Mouse (Mus musculus): Measurements from ENCODE around the gene Epdr1. TPM values are rescaled to one million over a fixed set of nuclear protein-coding genes. Genes with fewer than 3 reads are reported as not detected.
A peak's percentile ranks its signal among the peaks of the same experiment; 100 is the strongest.

Gene Epdr1
- polyA plus RNA-seq (2012; rRNA removed): 4.7 and 5.0 TPM in 2 replicates

GRCm38 (mm10) chr13:19619216-19619927, at the start of gene Epdr1:
Epdr1 (minus strand) TSS chr13:19619927.
- H3K27ac ChIP-seq (ENCODE audit: control insufficient read depth, insufficient read depth, low read length): no peak within 1 kb of the TSS
- DNase-seq: peak; percentile 46
- no peaks in the 10 kb centered on the region; the same call in 1 of the 2 replicates for H3K4me1 ChIP-seq (replicated peaks; ENCODE audit: control insufficient read depth, insufficient read depth, low read length)
- H3K27me3 ChIP-seq (ENCODE audit: control insufficient read depth, insufficient read depth, low read length): no peaks in the 10 kb centered on the region; the same call in 1 of the 2 replicates
- H3K36me3 ChIP-seq (ENCODE audit: control insufficient read depth, insufficient read depth, low read length): no peaks in the 10 kb centered on the region
- WGBS: 1% methylated on average over 46 of the region's 46 CpGs
- peak within 1 kb of the TSS; percentile 31 for H3K4me3 ChIP-seq (ENCODE audit: control insufficient read depth, insufficient read depth, low read length)
- TF ChIP-seq CTCF (IDR thresholded peaks at IDR 0.05; ENCODE audit: borderline replicate concordance, control insufficient read depth, extremely low read depth, insufficient read depth, low read length, poor library complexity) (0 out of 2 replicates have a peak, but pooled peaks have one; percentile 13), POLR2A (IDR thresholded peaks at IDR 0.05; ENCODE audit: control insufficient read depth, extremely low read depth, insufficient read depth, low read length, poor library complexity) (no peak)

- WGBS: 94% methylated on average over 4 of the region's 4 CpGs
- TF ChIP-seq POLR2A (IDR thresholded peaks at IDR 0.05; ENCODE audit: control insufficient read depth, extremely low read depth, insufficient read depth, low read length, poor library complexity): no peak
- TF ChIP-seq CTCF (IDR thresholded peaks at IDR 0.05; ENCODE audit: borderline replicate concordance, control insufficient read depth, extremely low read depth, insufficient read depth, low read length, poor library complexity): no peak
- Histone ChIP-seq H3K4me3 (ENCODE audit: control insufficient read depth, insufficient read depth, low read length) (no peak overlapping the region), H3K27me3 (ENCODE audit: control insufficient read depth, insufficient read depth, low read length) (no peaks in the 10 kb centered on the region), H3K36me3 (ENCODE audit: control insufficient read depth, insufficient read depth, low read length) (no peaks in the 10 kb centered on the region), H3K4me1 (replicated peaks; ENCODE audit: control insufficient read depth, insufficient read depth, low read length) (no peaks in the 10 kb centered on the region), H3K27ac (ENCODE audit: control insufficient read depth, insufficient read depth, low read length) (no peak overlapping the region)
- DNase-seq: no peak
Observed at GRCm38 (mm10) chr13:19668355-19669140, 48.8 kb upstream of the Epdr1 start.

- Histone ChIP-seq H3K4me3 (ENCODE audit: control insufficient read depth, insufficient read depth, low read length) (no peak overlapping the region), H3K27me3 (ENCODE audit: control insufficient read depth, insufficient read depth, low read length) (no peaks in the 10 kb centered on the region), H3K27ac (ENCODE audit: control insufficient read depth, insufficient read depth, low read length) (no peak overlapping the region), H3K4me1 (replicated peaks; ENCODE audit: control insufficient read depth, insufficient read depth, low read length) (no peaks in the 10 kb centered on the region), H3K36me3 (ENCODE audit: control insufficient read depth, insufficient read depth, low read length) (no peaks in the 10 kb centered on the region)
- 95% methylated on average over 2 of the region's 2 CpGs for WGBS
- TF ChIP-seq POLR2A (IDR thresholded peaks at IDR 0.05; ENCODE audit: control insufficient read depth, extremely low read depth, insufficient read depth, low read length, poor library complexity): no peak
- no peak for TF ChIP-seq CTCF (IDR thresholded peaks at IDR 0.05; ENCODE audit: borderline replicate concordance, control insufficient read depth, extremely low read depth, insufficient read depth, low read length, poor library complexity)
- DNase-seq: no peak
Observed at GRCm38 (mm10) chr13:19652405-19652804, 32.7 kb upstream of the Epdr1 start.

GRCm38 (mm10) chr13:19649824-19650223, 30.1 kb upstream of the Epdr1 start:
- WGBS: 94% methylated on average over 2 of the region's 2 CpGs

GRCm38 (mm10) chr13:19644225-19644624, 24.5 kb upstream of the Epdr1 start:
- WGBS: 73% methylated on average over 2 of the region's 2 CpGs
- no peak for TF ChIP-seq POLR2A (IDR thresholded peaks at IDR 0.05; ENCODE audit: control insufficient read depth, extremely low read depth, insufficient read depth, low read length, poor library complexity)
- no peak overlapping the region for H3K4me3 ChIP-seq (ENCODE audit: control insufficient read depth, insufficient read depth, low read length)
- no peak overlapping the region for H3K27ac ChIP-seq (ENCODE audit: control insufficient read depth, insufficient read depth, low read length)
- H3K27me3 ChIP-seq (ENCODE audit: control insufficient read depth, insufficient read depth, low read length): no peaks in the 10 kb centered on the region
- H3K36me3 ChIP-seq (ENCODE audit: control insufficient read depth, insufficient read depth, low read length): no peaks in the 10 kb centered on the region
- no peaks in the 10 kb centered on the region for H3K4me1 ChIP-seq (replicated peaks; ENCODE audit: control insufficient read depth, insufficient read depth, low read length)
- DNase-seq: no peak

More at GRCm38 (mm10) chr13:19649824-19650223, 30.1 kb upstream of the Epdr1 start:
- Histone ChIP-seq H3K4me1 (replicated peaks; ENCODE audit: control insufficient read depth, insufficient read depth, low read length) (no peaks in the 10 kb centered on the region), H3K27me3 (ENCODE audit: control insufficient read depth, insufficient read depth, low read length) (no peaks in the 10 kb centered on the region), H3K27ac (ENCODE audit: control insufficient read depth, insufficient read depth, low read length) (no peak overlapping the region), H3K4me3 (ENCODE audit: control insufficient read depth, insufficient read depth, low read length) (no peak overlapping the region), H3K36me3 (ENCODE audit: control insufficient read depth, insufficient read depth, low read length) (no peaks in the 10 kb centered on the region)
- no peak for TF ChIP-seq POLR2A (IDR thresholded peaks at IDR 0.05; ENCODE audit: control insufficient read depth, extremely low read depth, insufficient read depth, low read length, poor library complexity)
- no peak for TF ChIP-seq CTCF (IDR thresholded peaks at IDR 0.05; ENCODE audit: borderline replicate concordance, control insufficient read depth, extremely low read depth, insufficient read depth, low read length, poor library complexity)
- DNase-seq: no peak

GRCm38 (mm10) chr13:19643519-19643918, 23.8 kb upstream of the Epdr1 start:
- no peaks in the 10 kb centered on the region for H3K4me1 ChIP-seq (replicated peaks; ENCODE audit: control insufficient read depth, insufficient read depth, low read length)
- no peaks in the 10 kb centered on the region for H3K36me3 ChIP-seq (ENCODE audit: control insufficient read depth, insufficient read depth, low read length)
- DNase-seq: no peak
- H3K4me3 ChIP-seq (ENCODE audit: control insufficient read depth, insufficient read depth, low read length): no peak overlapping the region
- TF ChIP-seq CTCF (IDR thresholded peaks at IDR 0.05; ENCODE audit: borderline replicate concordance, control insufficient read depth, extremely low read depth, insufficient read depth, low read length, poor library complexity) (no peak), POLR2A (IDR thresholded peaks at IDR 0.05; ENCODE audit: control insufficient read depth, extremely low read depth, insufficient read depth, low read length, poor library complexity) (no peak)
- WGBS: 95% methylated on average over 1 of the region's 1 CpGs
- H3K27me3 ChIP-seq (ENCODE audit: control insufficient read depth, insufficient read depth, low read length): no peaks in the 10 kb centered on the region
- H3K27ac ChIP-seq (ENCODE audit: control insufficient read depth, insufficient read depth, low read length): no peak overlapping the region
